14 mouse cellular contexts compared by ENCODE assay signal in the genomic region with DNA sequence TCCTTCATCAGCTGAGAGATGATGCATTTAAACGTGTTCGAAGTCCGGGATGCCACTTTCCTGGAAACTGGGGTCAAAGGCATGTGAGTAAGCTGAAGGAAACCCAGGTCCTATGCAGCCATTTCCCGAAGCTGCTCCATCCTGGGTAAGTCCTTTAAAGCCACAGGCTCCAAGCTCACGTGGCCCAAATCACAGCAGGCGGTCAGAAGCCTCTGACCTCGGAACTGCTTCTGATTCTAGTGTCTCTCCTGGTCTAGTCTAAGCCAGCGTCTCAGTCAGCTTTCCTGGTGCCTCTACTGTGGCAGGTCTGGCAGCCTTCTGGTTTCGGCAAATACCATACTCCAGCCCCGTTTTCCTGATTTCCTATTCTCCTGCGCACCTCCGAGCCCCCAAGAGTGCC. TPM values are rescaled to one million over a fixed set of nuclear protein-coding genes. Genes with fewer than 3 reads are reported as not detected.
A peak's percentile ranks its signal among the peaks of the same experiment; 100 is the strongest.
DNase-seq lines count a peak whose midpoint lies in the region; ATAC-seq and TF ChIP-seq lines count a peak whose summit lies in the region.
"Had no signal": no experiment of that assay in that cellular context is flagged by ENCODE, and none has a peak within 500 bp of the region (broad histone marks: within the 10 kb centered on the region; RNA-seq: fewer than 3 reads in every experiment).

No protein-coding gene starts in this region.

- 0 out of 2 replicates have a peak overlapping the region, but pooled peaks have one; percentile 8 for H3K4me3 ChIP-seq in heart, embryonic 16.5 days (ENCODE audit: low read length)
- H3K4me3 ChIP-seq in hindbrain, embryonic 13.5 days = no peak overlapping the region
- no peak overlapping the region for H3K4me3 ChIP-seq in midbrain, postnatal 0 days (ENCODE audit: low read depth, low read length)

- H3K27me3 ChIP-seq in heart, embryonic 16.5 days (ENCODE audit: control insufficient read depth, insufficient read depth, low read length) = no peaks in the 10 kb centered on the region
- H3K27me3 ChIP-seq in hindbrain, embryonic 13.5 days = peaks cover 6% of the 10 kb centered on the region; the same call in 1 of the 2 replicates
- no peaks in the 10 kb centered on the region for H3K27me3 ChIP-seq in midbrain, postnatal 0 days (ENCODE audit: insufficient read depth, low read length)
- H3K27me3 ChIP-seq: CH12.LX had no signal

- H3K9me3 ChIP-seq in heart, embryonic 16.5 days (replicated peaks; ENCODE audit: control insufficient read depth, low read length) = no peaks in the 10 kb centered on the region
- no peaks in the 10 kb centered on the region for H3K9me3 ChIP-seq in hindbrain, embryonic 13.5 days
- H3K9me3 ChIP-seq in midbrain, postnatal 0 days (ENCODE audit: low read length) = no peaks in the 10 kb centered on the region

- no peak for DNase-seq in heart, postnatal 4 days
- DNase-seq in embryo, embryonic 10.5 days (ENCODE audit: low spot score) = peak; percentile 28
- no peak for DNase-seq in midbrain, postnatal 0 days (ENCODE audit: low spot score)
- no peak for DNase-seq in left cerebral cortex, adult 8-10 months (ENCODE audit: low spot score in 2 of 2)
- DNase-seq in spleen, adult 12 weeks (ENCODE audit: low spot score) = no peak
- no peak for DNase-seq in thymus, postnatal 14 days
- DNase-seq: adrenal gland, adult 2 months; cerebellum, adult 9-10 months; kidney, adult 9 months; layer of hippocampus, postnatal 36 days; thymus, postnatal 25 days had no signal

- H3K36me3 ChIP-seq in heart, embryonic 16.5 days (ENCODE audit: control insufficient read depth, insufficient read depth) = peaks cover 8% of the 10 kb centered on the region
- H3K36me3 ChIP-seq in hindbrain, embryonic 13.5 days = no peaks in the 10 kb centered on the region
- H3K36me3 ChIP-seq in midbrain, postnatal 0 days (ENCODE audit: insufficient read depth, low read length) = no peaks in the 10 kb centered on the region

- TF ChIP-seq CTCF in midbrain, postnatal 0 days (IDR thresholded peaks at IDR 0.05) = no peak

- peak overlapping the region; percentile 31; the same call in 1 of the 2 replicates for H3K4me2 ChIP-seq in heart, embryonic 16.5 days (ENCODE audit: low read depth, low read length)
- H3K4me2 ChIP-seq in hindbrain, embryonic 13.5 days = peak overlapping the region; percentile 15
- peak overlapping the region; percentile 28; the same call in 1 of the 2 replicates for H3K4me2 ChIP-seq in midbrain, postnatal 0 days (ENCODE audit: low read depth, low read length, poor library complexity, severe bottlenecking)

- no peak overlapping the region for H3K27ac ChIP-seq in heart, embryonic 16.5 days (ENCODE audit: low read length)
- no peak overlapping the region for H3K27ac ChIP-seq in hindbrain, embryonic 13.5 days
- no peak overlapping the region for H3K27ac ChIP-seq in midbrain, postnatal 0 days (ENCODE audit: low read depth, low read length)

- 25% methylated on average over 12 of the region's 12 CpGs for WGBS in heart, embryonic 16.5 days
- WGBS in hindbrain, embryonic 13.5 days = 14% methylated on average over 12 of the region's 12 CpGs
- 23% methylated on average over 12 of the region's 12 CpGs for WGBS in midbrain, postnatal 0 days

- no peaks in the 10 kb centered on the region for H3K4me1 ChIP-seq in heart, embryonic 16.5 days (ENCODE audit: control insufficient read depth, insufficient read depth, low read length)
- peaks cover 19% of the 10 kb centered on the region for H3K4me1 ChIP-seq in hindbrain, embryonic 13.5 days (replicated peaks)
- H3K4me1 ChIP-seq in midbrain, postnatal 0 days (ENCODE audit: insufficient read depth, low read length) = no peaks in the 10 kb centered on the region

- H3K9ac ChIP-seq in heart, embryonic 16.5 days (ENCODE audit: low read length) = no peak overlapping the region
- 0 out of 2 replicates have a peak overlapping the region, but pooled peaks have one; percentile 2 for H3K9ac ChIP-seq in hindbrain, embryonic 13.5 days
- no peak overlapping the region for H3K9ac ChIP-seq in midbrain, postnatal 0 days (replicated peaks; ENCODE audit: low read length, poor library complexity, severe bottlenecking)

- no peak for ATAC-seq in heart, embryonic 16.5 days (replicated peaks; ENCODE audit: extremely low read depth, insufficient read depth, low FRiP score)
- ATAC-seq in hindbrain, embryonic 13.5 days (ENCODE audit: low FRiP score) = no peak
- no peak for ATAC-seq in midbrain, postnatal 0 days (ENCODE audit: low FRiP score)

RNA-seq across cellular contexts. Expression of a gene that starts 19.2 kb away (rescaled TPM):
- polyA plus RNA-seq in heart, embryonic 16.5 days (2015; fragmentation: Nextera tagmentation; extraction: Ambion mirVana) = 10.1 and 12.0 TPM in 2 replicates
- total RNA-seq in heart, postnatal 4 days (2021) = 1 to 10 TPM; 6.9 to 7.4 TPM
- 3.5 and 4.3 TPM in 2 replicates for polyA plus RNA-seq in hindbrain, embryonic 13.5 days (2015; fragmentation: Nextera tagmentation; extraction: Ambion mirVana)
- 5.0 and 6.4 TPM in 2 replicates for total RNA-seq in midbrain, postnatal 0 days (2014; rRNA removed)
- polyA plus RNA-seq in midbrain, postnatal 0 days (2015; fragmentation: Nextera tagmentation; extraction: Ambion mirVana) = 3.0 and 3.3 TPM in 2 replicates
- 1 to 10 TPM; 4.1 to 6.3 (median 5.5) TPM for total RNA-seq in left cerebral cortex, adult 8-10 months (2022)

RNA-seq across cellular contexts. Expression of a gene that starts 48.9 kb away (rescaled TPM):
- polyA plus RNA-seq in heart, embryonic 16.5 days (2015; fragmentation: Nextera tagmentation; extraction: Ambion mirVana) = 28.7 and 31.7 TPM in 2 replicates
- total RNA-seq in heart, postnatal 4 days (2021) = 10 to 100 TPM; 37.0 to 37.9 TPM
- polyA plus RNA-seq in hindbrain, embryonic 13.5 days (2015; fragmentation: Nextera tagmentation; extraction: Ambion mirVana) = 16.7 and 17.2 TPM in 2 replicates
- 0.71 and 3.0 TPM in 2 replicates for total RNA-seq in midbrain, postnatal 0 days (2014; rRNA removed)
- polyA plus RNA-seq in midbrain, postnatal 0 days (2015; fragmentation: Nextera tagmentation; extraction: Ambion mirVana) = 13.9 and 18.8 TPM in 2 replicates
- total RNA-seq in left cerebral cortex, adult 8-10 months (2022) = 10 to 100 TPM; 13.2 to 18.9 (median 16.8) TPM

RNA-seq across cellular contexts. Expression of a gene that starts 49.2 kb away (rescaled TPM):
- polyA plus RNA-seq in heart, embryonic 16.5 days (2015; fragmentation: Nextera tagmentation; extraction: Ambion mirVana) = 27.0 and 27.9 TPM in 2 replicates
- 10 to 100 TPM; 21.2 to 22.0 TPM for total RNA-seq in heart, postnatal 4 days (2021)
- polyA plus RNA-seq in hindbrain, embryonic 13.5 days (2015; fragmentation: Nextera tagmentation; extraction: Ambion mirVana) = 33.7 and 35.1 TPM in 2 replicates
- total RNA-seq in midbrain, postnatal 0 days (2014; rRNA removed) = 24.4 and 25.3 TPM in 2 replicates
- polyA plus RNA-seq in midbrain, postnatal 0 days (2015; fragmentation: Nextera tagmentation; extraction: Ambion mirVana) = 25.9 and 29.9 TPM in 2 replicates
- 10 to 100 TPM; 16.8 to 22.9 (median 19.7) TPM for total RNA-seq in left cerebral cortex, adult 8-10 months (2022)

RNA-seq across cellular contexts. Expression of a gene that starts 58.8 kb away (rescaled TPM):
- 580 and 597 TPM in 2 replicates for polyA plus RNA-seq in heart, embryonic 16.5 days (2015; fragmentation: Nextera tagmentation; extraction: Ambion mirVana)
- total RNA-seq in heart, postnatal 4 days (2021) = 100 to 1,000 TPM; 396 to 411 TPM
- 313 and 323 TPM in 2 replicates for polyA plus RNA-seq in hindbrain, embryonic 13.5 days (2015; fragmentation: Nextera tagmentation; extraction: Ambion mirVana)
- 129 and 174 TPM in 2 replicates for total RNA-seq in midbrain, postnatal 0 days (2014; rRNA removed)
- polyA plus RNA-seq in midbrain, postnatal 0 days (2015; fragmentation: Nextera tagmentation; extraction: Ambion mirVana) = 399 and 439 TPM in 2 replicates
- total RNA-seq in left cerebral cortex, adult 8-10 months (2022) = 100 to 1,000 TPM; 171 to 192 (median 179) TPM
